Mouse (Mus musculus): Measurements from ENCODE around the gene Tmprss6.

DNA sequence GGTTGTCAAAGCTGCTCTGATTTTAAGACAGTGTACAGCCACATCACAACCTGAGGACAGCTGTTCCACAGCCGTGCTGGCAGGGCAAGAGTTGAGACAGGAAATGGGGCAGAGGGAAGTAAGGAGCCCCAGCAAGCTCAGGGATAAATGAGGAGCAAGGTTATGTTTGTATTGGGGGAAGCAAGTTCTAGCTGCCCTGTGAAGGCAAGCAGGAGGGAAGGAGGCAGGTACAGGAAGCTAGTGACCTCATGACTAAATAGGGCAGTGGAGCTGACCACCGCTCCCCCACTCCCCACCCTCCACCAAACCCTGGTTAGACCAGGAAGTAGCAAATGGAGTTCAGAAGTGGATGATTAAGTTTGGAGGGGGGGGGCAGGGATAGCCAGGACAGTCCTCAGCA is 12.6 kb upstream of the Tmprss6 start:
- TF ChIP-seq CTCF (IDR thresholded peaks at IDR 0.05; ENCODE audit: borderline replicate concordance, insufficient read depth, low read length) (no peak), POLR2A (IDR thresholded peaks at IDR 0.05; ENCODE audit: low read depth, low read length) (no peak)
